Mouse (Mus musculus) cerebellum, adult 11 months (tissue): ENCODE results near the gene Plek2.

Experiments
- DNase-seq: peaks from one replicate; pipeline ENCODE4 v3.0.0; 2022

Gene Plek2

GRCm38 (mm10) chr12:78910684-78911461 is 4.1 kb upstream of the Plek2 start:
- DNase-seq = no peak

- no peak for DNase-seq
Observed at GRCm38 (mm10) chr12:78908081-78908605, 1.4 kb upstream of the Plek2 start.

- DNase-seq = no peak
Observed at GRCm38 (mm10) chr12:78904499-78904898, 2.3 kb downstream of the Plek2 start.

- no peak for DNase-seq
Observed at GRCm38 (mm10) chr12:78903313-78903712, 3.5 kb downstream of the Plek2 start.

- no peak for DNase-seq
Observed at GRCm38 (mm10) chr12:78901467-78901866, 5.3 kb downstream of the Plek2 start.

- no peak for DNase-seq
Observed at GRCm38 (mm10) chr12:78897861-78898260, 8.9 kb downstream of the Plek2 start.

GRCm38 (mm10) chr12:78891149-78891548 is 15.6 kb downstream of the Plek2 start:
- DNase-seq = no peak

- no peak for DNase-seq
Observed at GRCm38 (mm10) chr12:78890062-78890461, 16.7 kb downstream of the Plek2 start.

GRCm38 (mm10) chr12:78874581-78874980 is 32.2 kb downstream of the Plek2 start:
- DNase-seq = no peak

GRCm38 (mm10) chr12:78868115-78868514 is 38.6 kb downstream of the Plek2 start:
- no peak for DNase-seq

GRCm38 (mm10) chr12:78865434-78865833 is 41.3 kb downstream of the Plek2 start:
- DNase-seq = no peak

- no peak for DNase-seq
Observed at GRCm38 (mm10) chr12:78862254-78862730, 44.5 kb downstream of the Plek2 start.

GRCm38 (mm10) chr12:78861496-78862253 is 45.1 kb downstream of the Plek2 start, which contains the start of the genes Atp6v1d and Eif2s1:
Gene Atp6v1d, minus strand, starts transcription at chr12:78861638.
Gene Eif2s1, plus strand, starts transcription at chr12:78861819.
- peak; percentile 99 for DNase-seq

GRCm38 (mm10) chr12:78860921-78861495 is 45.8 kb downstream of the Plek2 start:
- no peak for DNase-seq

- DNase-seq = no peak
Observed at GRCm38 (mm10) chr12:78848246-78848645, 58.5 kb downstream of the Plek2 start.

- DNase-seq = no peak
Observed at GRCm38 (mm10) chr12:78842429-78842828, 64.3 kb downstream of the Plek2 start.

GRCm38 (mm10) chr12:78839906-78840305 is 66.9 kb downstream of the Plek2 start:
- no peak for DNase-seq
